Mouse (Mus musculus) small intestine, adult 10 weeks (tissue): ENCODE data around the gene Gorasp2. TPM values are rescaled to one million over a fixed set of nuclear protein-coding genes. Genes with fewer than 3 reads are reported as not detected.

ENCODE experiments used
- polyA plus RNA-seq: library from polyadenylated mRNA; stranded (reverse); fragments of 350-450 nt; fragmentation: Illumina TruSeq; extraction: RNeasy Lipid Tissue Mini Kit (QIAGEN cat#74804); gene quantifications from one replicate; pipeline ENCODE4 v1.2.3, GENCODE M21; 2014; ENCODE audit warnings: low replicate concordance

The Gorasp2 gene
- 88.5 TPM for polyA plus RNA-seq

DNA sequence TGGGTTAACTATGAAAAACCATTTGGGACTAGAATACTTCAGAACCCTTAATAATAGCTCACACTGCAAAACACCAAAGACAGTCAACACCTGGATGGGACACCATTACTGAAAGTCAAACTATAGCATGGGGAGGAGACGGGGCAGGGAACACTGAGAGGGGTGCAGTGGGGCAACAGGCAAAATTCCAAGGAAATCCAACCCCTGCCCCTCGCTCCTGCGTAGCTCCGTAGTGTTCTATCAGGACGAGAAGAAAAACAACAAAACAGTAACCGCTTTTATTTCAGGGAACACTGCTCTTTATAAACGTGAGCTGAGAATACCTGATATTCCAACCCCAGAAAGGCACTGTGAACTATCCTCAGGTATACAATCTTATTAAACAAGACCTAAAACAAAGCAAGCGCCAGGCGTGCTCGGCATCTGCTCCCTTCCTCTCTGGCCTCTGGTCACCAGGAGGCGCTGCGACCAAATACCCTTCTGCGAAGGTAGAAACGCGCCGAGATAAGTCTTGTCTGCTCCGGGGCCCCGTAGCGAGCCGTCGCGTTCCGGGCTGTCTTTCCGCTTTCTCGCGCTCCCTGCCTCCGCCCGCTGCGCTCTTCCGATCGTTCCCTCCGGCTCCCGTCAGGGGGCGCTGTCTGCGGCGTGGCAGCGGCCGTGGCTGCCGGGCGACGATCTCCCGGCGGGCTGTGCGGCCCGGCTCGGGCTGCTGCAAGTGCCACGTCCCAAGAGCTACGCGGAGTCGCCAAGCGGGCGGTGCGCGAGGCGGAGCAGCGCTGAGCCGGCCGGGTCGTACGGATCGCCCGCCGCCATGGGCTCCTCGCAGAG is at the start of gene Gorasp2:
Gene Gorasp2, plus strand, starts transcription at position 690 of the 828 bp plus-strand sequence.

DNA sequence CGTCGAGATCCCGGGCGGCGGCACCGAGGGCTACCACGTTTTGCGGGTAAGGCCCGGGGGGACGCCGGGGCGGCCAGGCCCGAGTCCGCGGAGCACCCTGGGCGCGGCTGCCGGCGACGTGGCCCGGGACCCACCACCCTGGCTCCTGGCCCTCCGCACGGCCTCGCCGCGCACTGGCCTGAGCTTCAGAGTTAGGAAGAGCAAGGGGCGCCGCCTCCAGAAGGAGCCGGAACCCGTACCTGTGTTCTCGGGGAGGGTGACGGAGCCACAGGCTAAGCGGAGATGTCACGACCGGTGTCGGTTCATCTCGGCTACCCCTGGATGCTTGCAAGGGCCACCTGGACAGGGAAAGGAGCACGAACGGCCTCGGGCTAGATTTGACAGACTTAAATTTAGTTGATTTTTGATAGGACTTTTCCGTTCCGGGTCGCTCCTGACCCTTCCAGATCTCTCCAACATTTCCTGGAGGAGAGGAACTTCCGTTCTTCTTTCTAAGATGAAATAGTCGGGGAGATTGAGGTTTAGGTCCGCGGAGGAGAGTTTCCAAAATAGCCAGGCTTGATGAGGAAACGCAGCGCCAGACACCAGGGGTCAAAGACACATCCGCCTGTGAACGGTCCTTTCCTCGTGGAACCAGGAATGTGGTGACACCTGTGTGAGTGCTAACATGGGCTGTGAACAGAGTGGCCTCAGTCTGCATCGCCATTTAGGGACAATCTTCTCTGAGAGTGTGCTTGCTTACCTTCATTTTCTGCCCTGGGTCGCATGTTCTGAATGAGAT is 529 bp downstream of the Gorasp2 start, which contains the start of gene Gm26558:
Gene Gm26558, minus strand, starts transcription at position 394 of the 781 bp plus-strand sequence.

Other genes with a start within 250 kb of the Gorasp2 start
- gene Sp5, start 186.7 kb upstream of the Gorasp2 start, polyA plus RNA-seq, result 2.7 TPM
- gene Erich2, start 152.8 kb upstream of the Gorasp2 start, polyA plus RNA-seq, result 1.8 TPM
- gene Gad1, start 108.5 kb upstream of the Gorasp2 start, polyA plus RNA-seq, result not detected
- not detected for gene Gm26558, start 532 bp downstream of the Gorasp2 start, polyA plus RNA-seq
- gene Tlk1, start 164.2 kb downstream of the Gorasp2 start, polyA plus RNA-seq, result 110 TPM